Mouse (Mus musculus): ENCODE results near the gene Ifit3. TPM values are rescaled to one million over a fixed set of nuclear protein-coding genes. Genes with fewer than 3 reads are reported as not detected.
"Not testable (repeated sequence)": the region's sequence is repeated elsewhere in the genome, so short reads cannot be mapped to it uniquely, and the experiment has no call there.

Gene Ifit3
- 1 to 10 TPM in 1 of 2 experiments, under 1 TPM in 1; 0.87 to 1.6 TPM for total RNA-seq (2021)
- long read RNA-seq, experiment 1, partial matches to known transcripts, result 0 of 3 reads
- long read RNA-seq, experiment 1, other reads (novel, unspliced or antisense), result 1 of 3 reads
- long read RNA-seq, experiment 2, partial matches to known transcripts, result 0 of 1 reads
- long read RNA-seq, experiment 2, other reads (novel, unspliced or antisense), result 1 of 1 reads

GRCm38 (mm10) chr19:34583126-34583766, at the start of gene Ifit3:
Gene Ifit3 (plus strand): TSS chr19:34583531.
- not testable (repeated sequence) for DNase-seq

DNA sequence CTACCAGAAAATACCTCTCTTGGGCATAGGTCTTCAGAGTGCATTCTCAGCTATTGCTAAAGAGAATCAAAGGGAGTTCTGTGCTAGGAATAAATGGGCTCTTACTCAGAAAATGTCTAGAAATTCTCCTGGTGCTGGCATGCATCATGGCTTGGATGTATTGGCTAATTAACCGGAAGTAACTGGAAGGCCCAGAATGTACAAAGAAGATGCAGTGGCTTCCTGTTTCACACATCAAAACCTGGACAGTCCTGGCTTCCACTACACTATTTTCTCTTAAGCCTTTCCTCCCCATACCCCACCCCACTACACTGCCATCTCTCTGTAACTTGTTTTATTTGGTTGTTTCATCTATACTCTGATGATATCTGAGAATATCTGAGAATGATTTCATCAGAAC, 43.9 kb upstream of the Ifit3 start:
- no peak for DNase-seq

DNA sequence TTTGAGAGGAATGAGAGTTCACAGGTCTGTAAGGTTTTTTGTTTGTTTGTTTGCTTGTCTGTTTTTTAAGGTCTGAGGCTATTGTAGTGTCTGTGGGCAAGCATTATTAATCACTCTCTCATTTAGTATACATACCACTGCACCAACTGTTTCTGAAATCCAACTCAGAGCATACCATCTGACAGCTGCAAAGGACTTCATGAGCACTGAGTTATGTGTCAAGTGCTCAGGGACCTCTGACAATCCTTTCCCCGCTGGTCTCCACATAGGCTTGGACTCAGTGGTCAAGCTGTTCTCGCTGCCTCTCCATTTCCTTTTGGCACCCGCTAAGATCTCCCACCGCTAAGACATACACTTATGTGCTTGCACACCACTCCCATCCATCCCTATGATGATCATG, 37.1 kb upstream of the Ifit3 start:
- DNase-seq, result no peak

DNA sequence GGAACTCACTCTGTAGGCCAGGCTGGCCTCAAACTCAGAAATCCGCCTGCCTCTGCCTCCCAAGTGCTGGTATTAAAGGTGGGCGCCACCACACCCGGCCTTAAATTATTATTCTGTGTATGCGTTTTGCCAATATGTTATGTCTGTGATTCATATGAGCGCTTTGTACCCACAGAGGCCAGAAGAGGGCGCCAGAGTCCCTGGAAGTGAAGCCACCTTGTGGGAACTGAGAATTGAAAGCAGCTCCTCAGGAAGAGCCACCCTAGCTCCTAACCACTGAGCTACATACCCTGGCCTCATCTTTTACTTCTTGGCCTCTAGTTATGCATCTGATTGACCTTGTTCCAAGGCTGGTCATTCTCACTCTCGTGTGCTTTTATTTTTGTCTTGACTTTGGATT, 35.4 kb upstream of the Ifit3 start:
- peak; percentile 83 for DNase-seq

DNA sequence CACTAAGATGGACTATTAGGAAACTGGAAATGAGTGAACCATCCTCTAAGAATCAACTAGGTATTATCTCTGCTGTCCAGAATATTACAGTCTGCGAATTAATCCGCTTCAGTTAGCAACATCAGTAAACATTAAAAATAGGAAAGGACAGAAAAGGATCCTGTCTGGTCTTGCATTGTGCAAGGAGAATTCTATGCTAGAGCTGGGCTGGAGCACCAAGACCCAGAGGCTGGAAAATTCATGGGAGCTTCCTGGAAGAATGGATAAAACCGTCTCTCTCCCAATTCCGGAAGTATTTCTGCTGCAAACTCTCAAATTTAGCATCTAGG, 33.2 kb upstream of the Ifit3 start:
- DNase-seq, result no peak

- peak; percentile 57 for DNase-seq
Measured at GRCm38 (mm10) chr19:34550534-34551223, 32.7 kb upstream of the Ifit3 start, which contains the start of gene Ifit2. Gene Ifit2 (plus strand): TSS chr19:34550694.

- no peak for DNase-seq
Measured at GRCm38 (mm10) chr19:34551981-34552380, 31.4 kb upstream of the Ifit3 start.

- no peak for DNase-seq
Measured at GRCm38 (mm10) chr19:34553021-34553420, 30.3 kb upstream of the Ifit3 start.

DNA sequence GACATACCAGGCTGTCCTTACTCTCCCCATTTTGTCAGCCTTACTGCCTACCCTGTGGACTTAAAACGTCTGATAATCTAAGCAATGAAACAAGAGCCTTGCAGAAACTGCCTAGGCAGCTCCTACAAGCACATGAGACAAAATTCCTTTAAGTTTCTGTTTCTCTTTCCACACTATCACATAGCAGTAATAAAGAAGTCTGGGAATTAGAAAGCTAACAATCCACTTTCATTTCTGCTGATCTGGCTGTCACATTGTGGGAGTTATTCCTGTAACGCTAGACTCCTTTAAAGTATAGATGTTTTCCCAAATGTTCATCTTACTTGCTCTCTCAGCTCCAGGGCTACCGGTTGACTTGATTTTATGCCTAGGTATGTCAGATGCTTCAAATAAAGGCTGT, 29.8 kb upstream of the Ifit3 start:
- no peak for DNase-seq

GRCm38 (mm10) chr19:34554061-34554460, 29.3 kb upstream of the Ifit3 start:
- no peak for DNase-seq

DNA sequence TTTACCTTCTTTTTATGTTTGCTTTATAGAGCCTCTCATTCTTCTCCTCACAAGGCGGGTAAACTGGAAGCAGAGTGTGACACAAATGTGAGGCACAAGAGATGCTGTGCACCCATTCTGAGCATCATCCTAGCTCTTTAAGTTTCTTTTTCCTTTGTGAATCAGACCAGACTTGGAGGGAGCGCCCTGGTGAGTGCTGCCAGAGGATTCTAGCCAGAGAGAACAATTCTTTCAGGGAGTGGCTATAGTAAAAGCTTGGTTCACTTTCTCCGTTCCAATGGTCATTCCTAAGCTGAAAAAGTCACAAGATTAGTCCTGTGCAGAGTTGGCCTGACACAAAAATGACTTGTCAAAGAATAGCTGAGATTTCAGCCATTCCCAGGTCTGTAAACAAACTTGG, 26.7 kb upstream of the Ifit3 start:
- peak; percentile 16 for DNase-seq

GRCm38 (mm10) chr19:34562556-34562955, 20.8 kb upstream of the Ifit3 start:
- DNase-seq, result no peak

- DNase-seq, result no peak
Measured at GRCm38 (mm10) chr19:34566178-34566784, 17.1 kb upstream of the Ifit3 start.

- no peak for DNase-seq
Measured at GRCm38 (mm10) chr19:34568988-34569895, 14.1 kb upstream of the Ifit3 start.

GRCm38 (mm10) chr19:34569896-34570476, 13.3 kb upstream of the Ifit3 start:
- no peak for DNase-seq

DNA sequence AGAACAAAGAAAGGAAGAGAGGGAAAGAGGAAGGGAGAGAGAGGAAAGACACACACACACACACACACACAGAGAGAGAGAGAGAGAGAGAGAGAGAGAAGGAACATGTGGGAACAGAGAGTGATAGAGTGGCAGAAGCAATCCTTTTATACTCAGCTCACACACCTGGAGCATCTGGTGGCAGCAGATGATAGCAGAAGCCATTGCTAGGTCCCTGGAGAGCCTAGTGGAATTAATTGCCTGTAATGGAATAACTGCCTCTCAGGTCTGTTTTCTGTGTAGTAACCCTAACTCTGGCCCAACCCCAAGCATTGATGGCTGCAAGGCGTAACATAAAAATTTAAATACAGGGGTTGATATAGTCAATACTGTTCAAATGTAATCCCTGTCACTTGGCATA, 12.3 kb upstream of the Ifit3 start:
- no peak for DNase-seq

GRCm38 (mm10) chr19:34573650-34574049, 9.7 kb upstream of the Ifit3 start:
- DNase-seq, result no peak

DNA sequence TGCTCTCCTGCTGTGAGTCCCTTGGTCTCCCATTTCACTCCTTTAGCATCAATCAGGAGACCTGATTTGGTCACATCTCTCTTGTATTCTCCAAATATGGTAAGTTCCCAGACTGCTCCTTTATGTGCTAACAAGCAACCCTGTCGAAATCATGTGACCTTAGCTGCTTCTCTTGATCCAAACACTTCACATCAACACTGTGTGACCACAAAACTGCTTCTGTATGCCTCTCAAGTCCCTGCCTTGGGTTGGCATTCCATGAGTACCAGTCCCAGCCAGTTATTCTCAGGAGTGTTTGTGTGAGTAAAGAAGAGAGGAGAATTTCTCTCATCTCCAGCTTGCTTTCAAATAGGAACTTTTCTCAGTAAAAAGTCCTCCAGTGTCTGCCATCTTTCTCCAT, 6.2 kb upstream of the Ifit3 start:
- DNase-seq, result no peak

DNA sequence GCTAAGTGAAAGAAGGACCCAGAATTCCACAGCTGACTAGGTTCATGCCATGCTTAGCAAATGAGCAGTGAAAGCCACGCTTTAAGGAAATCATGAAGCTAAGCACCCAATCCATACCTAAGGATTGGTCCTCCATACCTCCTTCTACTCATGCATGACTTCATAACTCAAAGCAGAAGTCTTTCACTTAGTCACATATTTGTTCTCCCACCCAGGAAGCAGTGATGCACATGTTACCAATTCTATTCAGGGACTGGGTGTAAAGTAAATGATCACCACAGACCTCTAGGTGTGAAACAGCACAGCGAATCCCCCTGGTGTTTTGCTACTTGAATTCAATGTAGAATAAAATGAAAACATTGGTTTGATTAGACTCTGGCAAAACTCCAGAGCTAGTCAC, 635 bp upstream of the Ifit3 start:
- not testable (repeated sequence) for DNase-seq

- not testable (repeated sequence) for DNase-seq
Measured at GRCm38 (mm10) chr19:34585740-34586458, 2.6 kb downstream of the Ifit3 start.
